Mouse (Mus musculus): ENCODE measurements at regions not wholly inside any gene's neighbourhood (a gene's known extent, or its start where the extent isn't known, plus 50 kb on each side); places are given as distances from the start of the nearest gene placed in this dataset.
"Not testable (repeated sequence)": the region's sequence is repeated elsewhere in the genome, so short reads cannot be mapped to it uniquely, and the experiment has no call there.

- DNase-seq = no peak
Measured at GRCm38 (mm10) chr6:62889194-62889593, 366.5 kb upstream of the Grid2 start.

- DNase-seq = no peak
Measured at GRCm38 (mm10) chr6:62912758-62913157, 342.9 kb upstream of the Grid2 start.

GRCm38 (mm10) chr6:62917059-62917458, 338.6 kb upstream of the Grid2 start:
- not testable (repeated sequence) for DNase-seq

GRCm38 (mm10) chr6:62917956-62918355, 337.7 kb upstream of the Grid2 start:
- DNase-seq = peak; percentile 2

- peak; percentile 13 for DNase-seq
Measured at GRCm38 (mm10) chr6:62919092-62919491, 336.6 kb upstream of the Grid2 start.
